Mouse (Mus musculus): ENCODE measurements around the gene Fam78a.

- TF ChIP-seq CTCF (IDR thresholded peaks at IDR 0.05; ENCODE audit: low read depth) (no peak), EP300 (IDR thresholded peaks at IDR 0.05; ENCODE audit: low read depth) (no peak)
Measured at GRCm38 (mm10) chr2:32060228-32060805, 24.3 kb downstream of the Fam78a start.

Data from heart, postnatal 0 days (tissue).